Mouse (Mus musculus) CD4-positive, CD25-positive, alpha-beta regulatory T cell, adult 9 weeks (primary cell): ENCODE results near the gene 1600015I10Rik. TPM values are rescaled to one million over a fixed set of nuclear protein-coding genes. Genes with fewer than 3 reads are reported as not detected.

Experiments
- polyA plus RNA-seq: library from polyadenylated mRNA; unstranded; fragments of 100-300 nt; shearing (Covaris generic); gene quantifications from one replicate; pipeline ENCODE4 v1.2.1, GENCODE M21; 2017

The 1600015I10Rik gene
- polyA plus RNA-seq, result not detected

DNA sequence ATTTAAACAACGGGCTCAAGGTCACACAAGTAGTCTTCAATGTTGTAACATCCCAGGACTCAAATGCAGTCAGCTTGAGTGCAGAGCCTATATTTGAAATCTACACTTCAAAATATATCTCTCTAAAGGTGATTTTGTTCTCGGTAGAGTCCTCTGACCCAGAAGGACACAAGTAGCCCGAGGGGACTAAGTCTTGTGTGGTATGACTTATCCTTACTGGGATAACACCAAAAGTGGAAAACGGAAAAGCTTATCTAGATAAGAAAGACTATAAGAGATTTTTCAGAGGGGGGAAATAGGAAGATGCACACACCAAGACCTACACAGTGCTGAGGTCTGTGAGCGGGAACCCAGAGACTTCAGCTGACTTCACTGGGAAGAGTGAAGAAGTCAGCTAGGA, at the start of gene 1600015I10Rik:
TSS of gene 1600015I10Rik (plus strand) at position 301 of the 400 bp plus-strand sequence.

GRCm38 (mm10) chr6:48974663-48975062, 45.0 kb downstream of the 1600015I10Rik start, which contains the start of gene Doxl2:
Doxl2 (plus strand) TSS chr6:48974963.

Other genes starting within 250 kb of the 1600015I10Rik start
- gene Gimap4, start 245.3 kb upstream of the 1600015I10Rik start, polyA plus RNA-seq, result 1,424 TPM
- 1,045 TPM for gene Gimap6, start 221.7 kb upstream of the 1600015I10Rik start, polyA plus RNA-seq
- 29.9 TPM for gene Gm28053, start 211.3 kb upstream of the 1600015I10Rik start, polyA plus RNA-seq
- gene Gimap7, start 211.3 kb upstream of the 1600015I10Rik start, polyA plus RNA-seq, result 306 TPM
- gene Gimap1, start 190.8 kb upstream of the 1600015I10Rik start, polyA plus RNA-seq, result 196 TPM
- 259 TPM for gene Gimap5, start 183.7 kb upstream of the 1600015I10Rik start, polyA plus RNA-seq
- gene Gimap3, start 159.0 kb upstream of the 1600015I10Rik start, polyA plus RNA-seq, result 2,133 TPM
- 12.9 TPM for gene Tmem176a, start 89.0 kb upstream of the 1600015I10Rik start, polyA plus RNA-seq
- gene Tmem176b, start 88.4 kb upstream of the 1600015I10Rik start, polyA plus RNA-seq, result 18.8 TPM
- not detected for gene Aoc1, start 57.0 kb upstream of the 1600015I10Rik start, polyA plus RNA-seq
- gene Doxl2, start 45.1 kb downstream of the 1600015I10Rik start, polyA plus RNA-seq, result not detected
- gene Svs1, start 57.0 kb downstream of the 1600015I10Rik start, polyA plus RNA-seq, result not detected
- 2.8 TPM for gene Gpnmb, start 106.7 kb downstream of the 1600015I10Rik start, polyA plus RNA-seq
- 21.0 TPM for gene Malsu1, start 143.9 kb downstream of the 1600015I10Rik start, polyA plus RNA-seq